Mouse (Mus musculus) spleen, postnatal 36 days (tissue): ENCODE measurements around the gene Olfr395.
"Not testable (repeated sequence)": the region's sequence is repeated elsewhere in the genome, so short reads cannot be mapped to it uniquely, and the experiment has no call there.

Source experiments
- DNase-seq, 2 experiments: peaks; one replicate each; pipeline ENCODE4 v3.0.0; 2022; ENCODE audit warnings: low spot score in 2 of 2, mixed read lengths in 1 of 2

The Olfr395 gene

GRCm38 (mm10) chr11:73909199-73909598 is at the start of gene Olfr395:
Gene Olfr395 (minus strand): TSS chr11:73909299.
- not testable (repeated sequence) for DNase-seq

- DNase-seq = no peak
Observed at GRCm38 (mm10) chr11:73936377-73936776, 27.3 kb upstream of the Olfr395 start, which contains the start of gene Olfr23. Gene Olfr23 (plus strand): TSS chr11:73936677.

GRCm38 (mm10) chr11:73890671-73891070 is 18.4 kb downstream of the Olfr395 start, which contains the start of gene Olfr394:
Gene Olfr394 (minus strand): TSS chr11:73890771.
- no peak for DNase-seq
